Mouse (Mus musculus): ENCODE data around the gene Kif19a. TPM values are rescaled to one million over a fixed set of nuclear protein-coding genes. Genes with fewer than 3 reads are reported as not detected.

The Kif19a gene
- total RNA-seq, 2 experiments from 2014 or later: 2.9 to 5.4 TPM

- TF ChIP-seq CTCF (conservative IDR thresholded peaks at IDR 0.05): no peak
- no peak for DNase-seq (ENCODE audit: low spot score in 2 of 2)
- H3K4me3 ChIP-seq: no peak overlapping the region
- H3K27ac ChIP-seq: no peak overlapping the region
Observed at GRCm38 (mm10) chr11:114789716-114790115, 24.5 kb downstream of the Kif19a start.

GRCm38 (mm10) chr11:114790171-114790570 is 25.0 kb downstream of the Kif19a start:
- Histone ChIP-seq H3K27ac (no peak overlapping the region), H3K4me3 (no peak overlapping the region)
- no peak for DNase-seq (ENCODE audit: low spot score in 2 of 2)
- no peak for TF ChIP-seq CTCF (conservative IDR thresholded peaks at IDR 0.05)

- Histone ChIP-seq H3K27ac (0 out of 2 replicates have a peak overlapping the region, but pooled peaks have one; percentile 88), H3K4me3 (no peak overlapping the region)
- DNase-seq (ENCODE audit: low spot score in 2 of 2): no peak
- TF ChIP-seq CTCF (conservative IDR thresholded peaks at IDR 0.05): peak; percentile 63
Observed at GRCm38 (mm10) chr11:114790841-114791240, 25.7 kb downstream of the Kif19a start.

GRCm38 (mm10) chr11:114791351-114791889 is 26.2 kb downstream of the Kif19a start:
- DNase-seq (ENCODE audit: low spot score in 2 of 2): peak in 1 of 2 experiments; percentile 10
- Histone ChIP-seq H3K27ac (peak overlapping the region; percentile 88), H3K4me3 (peak overlapping the region; percentile 65)
- TF ChIP-seq CTCF (conservative IDR thresholded peaks at IDR 0.05): no peak

GRCm38 (mm10) chr11:114791891-114792411 is 26.8 kb downstream of the Kif19a start:
- DNase-seq (ENCODE audit: low spot score in 2 of 2): peak; percentile 26 to 37
- Histone ChIP-seq H3K27ac (peak overlapping the region; percentile 88), H3K4me3 (peak overlapping the region; percentile 65)
- TF ChIP-seq CTCF (conservative IDR thresholded peaks at IDR 0.05): no peak

GRCm38 (mm10) chr11:114792931-114793494 is 27.8 kb downstream of the Kif19a start:
- Histone ChIP-seq H3K4me3 (peak overlapping the region; percentile 65; the same call in 1 of the 2 replicates), H3K27ac (peak overlapping the region; percentile 88)
- peak in 1 of 2 experiments; percentile 22 for DNase-seq (ENCODE audit: low spot score in 2 of 2)
- no peak for TF ChIP-seq CTCF (conservative IDR thresholded peaks at IDR 0.05)

GRCm38 (mm10) chr11:114793868-114794545 is 28.8 kb downstream of the Kif19a start:
- peak overlapping the region; percentile 23; the same call in 1 of the 2 replicates for H3K4me3 ChIP-seq
- peak in 1 of 2 experiments; percentile 3 for DNase-seq (ENCODE audit: low spot score in 2 of 2)
- H3K27ac ChIP-seq: peak overlapping the region; percentile 88
- TF ChIP-seq CTCF (conservative IDR thresholded peaks at IDR 0.05): no peak

GRCm38 (mm10) chr11:114794691-114795090 is 29.5 kb downstream of the Kif19a start:
- peak overlapping the region; percentile 93 for H3K27ac ChIP-seq
- H3K4me3 ChIP-seq: peak overlapping the region; percentile 54
- TF ChIP-seq CTCF (conservative IDR thresholded peaks at IDR 0.05): no peak
- no peak for DNase-seq (ENCODE audit: low spot score in 2 of 2)

- peak; percentile 66 for TF ChIP-seq CTCF (conservative IDR thresholded peaks at IDR 0.05)
- peak overlapping the region; percentile 54 for H3K4me3 ChIP-seq
- DNase-seq (ENCODE audit: low spot score in 2 of 2): peak; percentile 96
- H3K27ac ChIP-seq: peak overlapping the region; percentile 93
Observed at GRCm38 (mm10) chr11:114795231-114795746, 30.1 kb downstream of the Kif19a start.

- TF ChIP-seq CTCF (conservative IDR thresholded peaks at IDR 0.05): no peak
Observed at GRCm38 (mm10) chr11:114795848-114796322, 30.7 kb downstream of the Kif19a start, which contains the start of gene Btbd17. Gene Btbd17 (minus strand): TSS chr11:114795945.

GRCm38 (mm10) chr11:114797176-114797575 is 32.0 kb downstream of the Kif19a start:
- H3K4me3 ChIP-seq: no peak overlapping the region
- no peak overlapping the region; the same call in 1 of the 2 replicates for H3K27ac ChIP-seq
- no peak for TF ChIP-seq CTCF (conservative IDR thresholded peaks at IDR 0.05)
- no peak for DNase-seq (ENCODE audit: low spot score in 2 of 2)

More at GRCm38 (mm10) chr11:114795848-114796322, 30.7 kb downstream of the Kif19a start, which contains the start of gene Btbd17:
- H3K4me3 ChIP-seq: peak within 1 kb of the TSS; percentile 54
- H3K27ac ChIP-seq: peak within 1 kb of the TSS; percentile 93
- DNase-seq (ENCODE audit: low spot score in 2 of 2): peak; percentile 55 to 68

GRCm38 (mm10) chr11:114797981-114798380 is 32.8 kb downstream of the Kif19a start:
- DNase-seq (ENCODE audit: low spot score in 2 of 2): no peak
- Histone ChIP-seq H3K27ac (no peak overlapping the region), H3K4me3 (no peak overlapping the region)
- TF ChIP-seq CTCF (conservative IDR thresholded peaks at IDR 0.05): no peak

GRCm38 (mm10) chr11:114798624-114799023 is 33.4 kb downstream of the Kif19a start, which contains the start of gene Gpr142:
Gene Gpr142 (plus strand): TSS chr11:114798924.
- no peak within 1 kb of the TSS for H3K4me3 ChIP-seq
- no peak for TF ChIP-seq CTCF (conservative IDR thresholded peaks at IDR 0.05)
- DNase-seq (ENCODE audit: low spot score in 2 of 2): no peak
- H3K27ac ChIP-seq: no peak within 1 kb of the TSS

Measured in layer of hippocampus, adult 2 months (tissue).